In the genomic region with DNA sequence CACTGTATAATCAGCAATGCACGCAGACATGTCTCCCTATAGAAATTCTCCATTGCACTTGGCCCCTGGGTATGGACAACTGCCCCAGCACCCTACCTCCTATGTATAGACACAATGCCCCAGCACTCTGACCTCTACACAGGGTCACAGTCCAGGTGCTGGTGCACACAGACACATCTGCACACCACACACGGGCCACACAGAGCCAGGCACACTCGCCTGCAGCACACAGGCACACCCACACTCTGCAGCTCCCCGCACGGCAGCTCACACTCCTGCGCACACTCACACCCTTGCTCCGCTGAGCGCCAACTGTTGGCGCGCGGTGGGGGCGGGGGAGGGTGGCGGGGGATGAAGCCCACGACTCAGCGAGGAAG, we compare ENCODE assay signal across 7 mouse cellular contexts.
DNase-seq lines count a peak whose midpoint lies in the region; ATAC-seq and TF ChIP-seq lines count a peak whose summit lies in the region.

No protein-coding gene starts in this region.

- TF ChIP-seq EP300 in lung, postnatal 0 days (IDR thresholded peaks at IDR 0.05) = no peak

- no peaks in the 10 kb centered on the region for H3K27me3 ChIP-seq in liver, adult 2 months (ENCODE audit: control insufficient read depth, insufficient read depth, low read length)
- H3K27me3 ChIP-seq in hindbrain, embryonic 10.5 days (ENCODE audit: insufficient read depth, poor library complexity, severe bottlenecking) = no peaks in the 10 kb centered on the region; the same call in 1 of the 2 replicates
- no peaks in the 10 kb centered on the region for H3K27me3 ChIP-seq in lung, postnatal 0 days (replicated peaks; ENCODE audit: insufficient read depth, low read length)

- no peaks in the 10 kb centered on the region for H3K36me3 ChIP-seq in liver, adult 2 months (ENCODE audit: control insufficient read depth, insufficient read depth, low read length)
- no peaks in the 10 kb centered on the region for H3K36me3 ChIP-seq in hindbrain, embryonic 10.5 days
- H3K36me3 ChIP-seq in lung, postnatal 0 days (ENCODE audit: insufficient read depth, low read length) = no peaks in the 10 kb centered on the region

- no peak for TF ChIP-seq POLR2A in liver, adult 2 months (IDR thresholded peaks at IDR 0.05; ENCODE audit: extremely low read depth, insufficient read depth, low read length)

- no peak for DNase-seq in liver, adult 2 months (ENCODE audit: extremely low read depth, low read depth, low spot score)
- no peak for DNase-seq in liver
- peak; percentile 80 for DNase-seq in brain, adult 2 months (ENCODE audit: low read depth, low spot score)
- DNase-seq in hindbrain, embryonic 10.5 days (ENCODE audit: low spot score) = no peak
- DNase-seq in lung, postnatal 0 days (ENCODE audit: low spot score) = peak; percentile 46
- DNase-seq in urinary bladder, postnatal 4 days (ENCODE audit: low spot score in 2 of 2) = no peak

- TF ChIP-seq CTCF in liver, adult 2 months (IDR thresholded peaks at IDR 0.05; ENCODE audit: low read depth, low read length) = no peak
- TF ChIP-seq CTCF in lung, postnatal 0 days (IDR thresholded peaks at IDR 0.05) = no peak

- H3K4me3 ChIP-seq in liver, adult 2 months (ENCODE audit: insufficient read depth, low read depth, low read length) = peak overlapping the region; percentile 48; the same call in 1 of the 2 replicates
- H3K4me3 ChIP-seq in hindbrain, embryonic 10.5 days = peak overlapping the region; percentile 59
- H3K4me3 ChIP-seq in lung, postnatal 0 days (ENCODE audit: low read depth, low read length) = peak overlapping the region; percentile 37

- ATAC-seq in lung, postnatal 0 days = 0 out of 2 replicates have a peak, but pooled peaks have one; percentile 5
- ATAC-seq in inflammation-experienced regulatory T-cells, adult 6 months = no peak

- H3K4me2 ChIP-seq in lung, postnatal 0 days (replicated peaks; ENCODE audit: low read depth, low read length) = peak overlapping the region; percentile 74

- no peaks in the 10 kb centered on the region for H3K9me3 ChIP-seq in hindbrain, embryonic 10.5 days
- no peaks in the 10 kb centered on the region for H3K9me3 ChIP-seq in lung, postnatal 0 days (ENCODE audit: low read length)

- WGBS in liver, adult 2 months = 8% methylated on average over 15 of the region's 15 CpGs
- WGBS in hindbrain, embryonic 10.5 days = 4% methylated on average over 15 of the region's 15 CpGs
- WGBS in lung, postnatal 0 days = 4% methylated on average over 14 of the region's 15 CpGs

- 0 out of 2 replicates have a peak overlapping the region, but pooled peaks have one; percentile 6 for H3K27ac ChIP-seq in liver, adult 2 months (replicated peaks; ENCODE audit: insufficient read depth, low read depth, low read length)
- H3K27ac ChIP-seq in hindbrain, embryonic 10.5 days = peak overlapping the region; percentile 100
- peak overlapping the region; percentile 85 for H3K27ac ChIP-seq in lung, postnatal 0 days (ENCODE audit: low read length)

- no peaks in the 10 kb centered on the region for H3K79me2 ChIP-seq in liver, adult 2 months (ENCODE audit: control insufficient read depth, insufficient read depth, low read length)

- peaks cover 7% of the 10 kb centered on the region for H3K4me1 ChIP-seq in liver, adult 2 months (ENCODE audit: control insufficient read depth, insufficient read depth, low read length)
- H3K4me1 ChIP-seq in hindbrain, embryonic 10.5 days (replicated peaks) = peaks cover 84% of the 10 kb centered on the region
- peaks cover 30% of the 10 kb centered on the region for H3K4me1 ChIP-seq in lung, postnatal 0 days (ENCODE audit: insufficient read depth, low read depth, low read length)

- H3K9ac ChIP-seq in liver, adult 2 months (ENCODE audit: low read depth, low read length) = peak overlapping the region; percentile 64
- H3K9ac ChIP-seq in lung, postnatal 0 days (replicated peaks; ENCODE audit: low read depth) = peak overlapping the region; percentile 63

Comparison
In these comparisons a context has a peak if more than half of its experiments do, and no peak if none do; other contexts are left out.
1. DNase-seq: peak in brain, adult 2 months (single experiment) and lung, postnatal 0 days (single experiment); none in liver, adult 2 months (single experiment), liver (single experiment), hindbrain, embryonic 10.5 days (single experiment) and urinary bladder, postnatal 4 days (0 of 2).
2. H3K27ac ChIP-seq: peak in every context shown above with its lines; median percentile 100 in hindbrain, embryonic 10.5 days; 85 in lung, postnatal 0 days; 6 in liver, adult 2 months.
3. Peak in every context shown above with its lines, with median percentiles within 50 percentile points of each other: H3K4me3 ChIP-seq.